Mouse (Mus musculus) v-Abl transformed pro-B cells (cell line): ENCODE results near the gene Gab1.

ENCODE experiments used
- in situ Hi-C, 2 experiments: fragments of 400-800 bp; cut with MboI; formaldehyde crosslinking; loops; one replicate each; pipeline ENCODE4 v1.15.1; 2025; ENCODE audit not compliant: unreplicated experiment in 2 of 2

The Gab1 gene

DNA sequence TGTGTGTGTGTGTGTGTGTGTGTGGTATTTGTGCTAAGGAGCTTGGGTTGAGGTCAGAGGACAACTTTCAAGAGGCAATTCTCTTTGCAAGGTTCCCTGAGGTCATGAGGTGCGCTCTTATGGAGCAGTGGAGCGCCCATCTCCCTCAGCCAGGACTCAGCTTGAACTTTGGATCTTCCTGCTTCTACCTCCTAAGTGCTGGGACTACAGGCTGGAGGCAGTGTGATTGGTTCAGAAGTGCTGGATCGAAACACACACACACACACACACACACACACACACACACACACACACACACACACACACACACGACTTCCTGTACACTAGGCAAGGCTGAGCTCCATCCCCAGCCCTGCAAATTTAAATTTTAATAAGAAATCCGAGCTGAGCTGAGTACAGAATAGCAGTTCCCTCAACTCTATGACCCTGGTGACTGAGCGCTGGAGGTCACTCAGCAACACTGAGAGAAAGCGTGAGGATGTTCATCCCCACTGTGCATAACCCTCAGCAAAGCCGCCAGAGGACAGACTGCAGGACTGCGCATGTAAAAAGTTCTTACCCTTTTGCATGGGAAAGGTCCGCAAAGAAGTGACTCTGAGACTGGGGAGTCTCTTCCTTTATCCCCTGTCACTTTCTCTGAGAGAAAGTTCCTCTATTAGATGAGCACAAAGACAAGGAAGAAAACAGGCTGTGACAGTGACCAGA, 6.4 kb downstream of the Gab1 start:
- in situ Hi-C loops = loop anchor here in 1 of 2 experiments (5.0 kb wide), 1 partner anchor 118 kb away; no protein-coding TSS in a partner anchor

DNA sequence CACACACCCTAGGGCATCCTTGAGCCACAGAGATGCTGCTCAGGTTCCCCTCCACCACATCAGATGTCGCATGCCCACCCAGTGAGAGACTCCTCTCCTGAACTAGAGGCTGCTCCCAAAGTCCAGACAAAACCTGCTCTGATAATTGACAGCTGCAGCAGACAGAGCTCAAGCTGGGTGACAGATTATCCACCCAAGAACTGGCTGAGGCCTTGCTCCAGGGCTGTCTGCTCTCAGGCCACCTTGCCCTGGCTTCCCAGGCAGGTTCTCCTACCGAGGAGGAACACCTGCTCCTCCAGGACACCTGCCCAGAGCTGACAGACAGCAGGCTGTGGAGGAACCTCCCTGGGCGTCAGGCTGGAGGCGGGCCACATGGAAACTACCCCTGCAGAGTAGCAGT, 7.6 kb downstream of the Gab1 start:
- in situ Hi-C loops = loop anchor here in 1 of 2 experiments (5.0 kb wide), 1 partner anchor 120 kb away; no protein-coding TSS in a partner anchor

DNA sequence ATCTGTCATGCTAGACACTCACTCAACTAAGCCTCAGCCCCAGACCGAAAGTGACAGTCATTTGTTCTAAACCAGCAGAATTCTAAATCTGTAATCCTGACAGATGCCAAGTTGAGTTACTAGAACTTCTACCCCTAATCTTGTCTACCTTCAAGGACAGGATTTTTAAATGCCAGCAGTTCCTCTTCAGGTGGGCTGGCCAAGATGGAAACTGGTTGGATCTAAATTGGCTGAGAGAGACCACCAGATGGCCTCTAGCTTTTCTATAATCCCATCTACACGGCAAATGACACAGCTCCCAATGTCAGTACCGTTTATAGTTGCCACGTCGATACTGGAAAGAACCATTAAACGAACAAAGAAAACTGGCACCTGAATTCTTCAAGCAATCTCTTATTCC, 8.9 kb downstream of the Gab1 start:
- in situ Hi-C loops = loop anchor here in 1 of 2 experiments (5.0 kb wide), 1 partner anchor 121 kb away; no protein-coding TSS in a partner anchor

DNA sequence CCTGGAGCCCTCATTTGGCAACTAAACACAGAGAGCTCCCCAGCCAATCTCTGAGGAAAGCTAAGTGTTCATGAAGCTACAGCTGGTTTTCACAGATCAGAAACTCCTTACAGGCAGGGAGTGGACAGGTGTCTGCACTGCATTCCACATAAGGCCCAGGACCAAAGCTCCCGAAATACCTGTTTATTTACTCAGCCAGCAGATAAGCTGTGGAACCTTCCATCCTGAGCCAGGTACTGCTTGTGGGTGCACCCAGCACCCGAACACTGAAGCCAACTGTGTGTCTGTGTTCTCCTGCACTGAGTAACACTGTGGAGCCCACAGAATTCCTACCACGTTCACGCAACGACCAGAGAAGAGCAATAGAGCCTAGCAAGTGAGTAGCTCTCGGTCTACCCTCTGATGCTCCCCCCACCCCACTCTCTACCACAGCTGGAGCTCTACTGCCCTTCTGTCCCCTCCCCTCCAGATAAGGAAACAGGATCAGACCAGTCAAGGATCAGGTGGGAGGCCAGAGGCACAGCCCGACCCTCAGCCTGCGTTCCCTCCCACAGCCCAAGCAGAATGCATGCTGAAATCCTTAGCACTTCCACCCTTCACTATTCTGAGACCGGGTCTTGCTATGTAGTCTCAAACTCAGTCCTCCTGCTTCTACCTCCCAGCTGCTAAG, 9.6 kb downstream of the Gab1 start:
- in situ Hi-C loops = loop anchor here in 1 of 2 experiments (5.0 kb wide), 1 partner anchor 122 kb away; no protein-coding TSS in a partner anchor

DNA sequence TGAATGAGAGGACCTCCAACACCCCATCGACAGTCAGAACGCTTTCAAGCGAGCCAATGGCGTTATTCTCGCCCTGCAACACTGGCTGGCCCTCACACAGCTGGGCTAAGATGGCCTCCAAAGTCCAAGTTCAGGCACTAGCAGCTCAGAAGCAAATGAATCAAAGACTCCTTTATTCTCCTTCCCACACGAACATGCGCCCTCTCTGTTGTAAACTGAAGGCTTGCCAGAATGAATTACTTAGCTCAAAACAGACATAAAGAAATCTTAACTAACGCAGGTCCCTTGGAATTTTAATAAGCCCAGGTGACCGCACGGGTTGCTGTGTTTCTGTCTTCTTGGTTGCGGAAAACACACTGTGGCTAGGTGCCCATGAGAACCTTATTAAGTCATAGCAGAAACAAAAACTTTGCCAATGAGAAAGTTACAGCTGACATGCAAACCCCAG, 10.4 kb downstream of the Gab1 start:
- in situ Hi-C loops = loop anchor here (5.0 to 10.0 kb wide), 2 partner anchors 122 to 125 kb away; no protein-coding TSS in a partner anchor

DNA sequence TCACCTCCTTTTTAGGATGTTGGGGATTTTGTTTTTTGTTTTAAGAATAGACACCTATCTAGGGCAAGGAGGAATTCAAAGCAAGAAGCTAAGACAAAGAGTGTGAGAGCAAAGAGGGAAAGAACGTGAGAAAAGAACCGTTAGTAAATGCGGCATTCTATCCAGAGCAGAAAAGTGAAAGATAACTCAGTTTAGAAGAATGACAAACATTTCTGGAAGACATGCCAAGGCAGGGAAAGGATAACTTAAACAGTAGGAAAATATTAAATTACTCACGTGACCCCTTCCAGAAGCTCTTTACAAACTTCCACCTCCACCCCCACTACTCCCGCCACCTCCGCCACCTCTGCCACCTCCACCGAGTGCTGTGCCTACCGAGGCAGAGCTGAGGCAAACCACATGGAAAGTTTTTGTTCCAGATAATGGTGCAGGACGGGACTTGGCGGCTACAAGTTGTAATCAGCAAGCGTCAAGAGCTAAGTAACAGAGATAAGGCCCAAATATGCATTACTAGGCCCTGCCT, 11.5 kb downstream of the Gab1 start:
- in situ Hi-C loops = loop anchor here in 1 of 2 experiments (10.0 kb wide), 1 partner anchor 126 kb away; no protein-coding TSS in a partner anchor

DNA sequence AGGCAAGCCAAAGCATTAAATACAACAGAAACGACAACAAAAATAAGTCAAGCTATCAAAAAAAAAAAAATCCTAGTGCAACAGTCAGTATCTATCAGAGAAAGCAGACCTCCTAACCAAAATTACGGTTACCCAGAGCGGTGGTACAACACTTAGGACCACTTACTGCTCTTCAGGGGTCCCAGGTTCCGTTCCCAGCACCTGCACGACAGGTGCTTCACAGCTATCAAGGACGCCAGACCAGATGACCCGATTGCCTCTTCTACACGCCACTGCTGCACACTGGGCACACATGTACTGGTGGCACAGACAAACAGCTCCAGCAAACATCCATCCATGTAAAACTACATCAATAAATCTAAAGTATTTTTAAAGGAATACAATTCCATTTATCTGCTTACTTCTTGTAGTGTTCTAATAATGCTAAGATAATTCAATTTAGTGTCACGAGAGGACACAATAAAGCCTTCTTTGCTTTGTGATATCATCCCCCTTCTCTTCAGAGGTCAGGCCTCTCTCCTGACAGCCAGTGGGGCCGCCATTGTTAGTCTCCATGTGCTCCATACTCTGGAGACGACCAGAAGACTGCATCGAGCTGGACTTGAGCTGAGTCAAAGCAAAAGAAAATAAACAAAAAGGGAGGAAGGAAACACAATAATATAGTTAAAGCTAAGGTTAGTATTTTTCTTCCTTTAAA, 12.2 kb downstream of the Gab1 start:
- in situ Hi-C loops = loop anchor here in 1 of 2 experiments (10.0 kb wide), 1 partner anchor 127 kb away; no protein-coding TSS in a partner anchor

DNA sequence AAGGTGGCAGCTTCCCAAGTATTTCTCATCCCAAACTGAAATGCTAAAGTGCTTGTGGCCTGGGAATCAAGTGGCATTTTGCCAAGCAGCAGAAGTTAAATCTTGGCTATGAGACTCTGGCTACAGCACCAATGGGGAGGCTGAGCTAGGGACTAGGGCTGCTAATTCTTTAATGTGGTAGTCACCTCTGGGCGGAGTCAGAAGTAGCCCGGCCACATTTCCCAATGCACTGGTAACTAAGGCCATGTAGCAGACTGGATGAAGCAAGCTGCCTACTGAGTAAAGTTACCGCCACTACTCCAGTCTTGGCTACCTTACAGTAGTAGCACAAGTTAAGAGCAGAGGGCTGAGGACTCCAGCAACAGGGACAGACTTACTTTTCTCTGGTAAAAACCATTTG, 12.7 kb downstream of the Gab1 start:
- in situ Hi-C loops = loop anchor here in 1 of 2 experiments (10.0 kb wide), 1 partner anchor 127 kb away; no protein-coding TSS in a partner anchor

DNA sequence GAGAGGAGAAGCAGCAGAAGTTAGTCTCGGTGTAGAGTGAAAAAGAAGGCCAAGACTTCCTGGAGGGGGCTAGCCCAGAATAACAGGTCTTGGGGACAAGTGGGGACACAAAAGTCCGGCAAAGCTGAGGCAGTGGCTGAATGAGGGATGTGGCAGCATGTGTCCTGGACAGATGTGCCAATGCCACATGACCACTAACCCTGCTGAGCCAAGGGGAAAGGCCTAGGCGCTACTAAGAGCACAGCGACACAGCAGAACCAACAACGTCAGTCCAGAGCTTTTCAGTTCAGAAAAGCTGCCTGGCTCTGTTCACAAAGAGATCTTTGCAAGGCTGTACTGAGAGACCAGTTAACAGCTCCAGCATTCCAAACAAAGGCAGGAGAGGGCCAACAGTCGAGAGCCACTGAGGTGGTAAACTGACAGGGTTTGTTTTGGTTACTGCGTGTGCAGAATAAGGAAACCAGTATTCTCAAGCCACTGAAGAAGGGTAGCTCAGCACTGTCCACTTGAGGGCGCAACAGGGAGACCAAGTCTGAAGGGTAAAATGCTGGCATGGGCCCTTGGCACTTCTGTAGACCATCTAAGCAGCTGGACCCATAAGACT, 15.0 kb downstream of the Gab1 start:
- in situ Hi-C loops = loop anchor here in 1 of 2 experiments (10.0 kb wide), 1 partner anchor 130 kb away; no protein-coding TSS in a partner anchor

DNA sequence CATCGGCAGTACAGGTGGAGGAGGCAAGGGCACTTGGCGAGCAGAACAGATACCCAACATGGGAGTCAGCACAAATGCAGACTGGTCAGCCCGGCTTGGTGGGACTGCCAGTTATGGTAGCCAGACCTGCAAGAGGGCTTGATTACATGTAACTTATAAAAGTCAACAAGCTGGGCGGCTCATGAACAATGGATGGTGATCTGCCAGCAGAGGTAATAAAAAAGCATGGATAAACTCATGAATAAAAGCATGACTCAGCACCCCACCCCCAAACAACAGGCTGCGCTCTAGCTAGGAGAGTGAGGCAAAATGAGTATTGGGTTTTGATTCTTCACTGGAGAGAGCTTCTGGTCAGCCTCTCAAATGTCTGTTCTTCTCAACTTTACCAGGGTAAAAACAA, 16.9 kb downstream of the Gab1 start:
- in situ Hi-C loops = loop anchor here in 1 of 2 experiments (10.0 kb wide), 1 partner anchor 131 kb away; no protein-coding TSS in a partner anchor

DNA sequence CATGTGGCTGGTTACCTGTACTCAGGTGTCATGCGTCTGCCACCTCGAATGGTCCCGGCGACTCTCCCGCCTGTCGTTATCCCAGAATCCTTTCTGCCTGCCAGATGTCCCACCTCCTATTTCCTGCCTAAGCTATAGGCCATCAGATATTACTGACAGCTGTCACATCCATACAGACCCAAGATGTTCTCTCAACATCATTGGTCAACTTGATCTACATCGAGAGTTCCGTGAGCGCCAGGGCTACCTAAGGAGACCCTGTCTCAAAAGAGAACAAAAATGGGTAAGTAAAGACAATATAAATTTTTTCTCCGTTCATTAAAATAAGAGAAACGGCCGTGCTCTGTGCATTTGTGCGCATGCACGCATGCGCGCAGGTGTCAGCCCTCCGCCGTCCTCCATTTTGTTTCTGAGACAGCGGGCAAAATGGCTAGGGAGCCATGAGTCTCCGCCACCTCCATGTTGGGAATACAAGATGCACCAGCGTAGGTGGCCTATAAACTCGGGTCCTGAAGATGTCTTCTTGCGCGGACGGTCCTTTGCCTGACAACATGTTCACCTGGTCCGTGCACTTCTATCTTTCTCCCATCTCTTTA, 21.0 kb downstream of the Gab1 start:
- in situ Hi-C loops = no loop called here

DNA sequence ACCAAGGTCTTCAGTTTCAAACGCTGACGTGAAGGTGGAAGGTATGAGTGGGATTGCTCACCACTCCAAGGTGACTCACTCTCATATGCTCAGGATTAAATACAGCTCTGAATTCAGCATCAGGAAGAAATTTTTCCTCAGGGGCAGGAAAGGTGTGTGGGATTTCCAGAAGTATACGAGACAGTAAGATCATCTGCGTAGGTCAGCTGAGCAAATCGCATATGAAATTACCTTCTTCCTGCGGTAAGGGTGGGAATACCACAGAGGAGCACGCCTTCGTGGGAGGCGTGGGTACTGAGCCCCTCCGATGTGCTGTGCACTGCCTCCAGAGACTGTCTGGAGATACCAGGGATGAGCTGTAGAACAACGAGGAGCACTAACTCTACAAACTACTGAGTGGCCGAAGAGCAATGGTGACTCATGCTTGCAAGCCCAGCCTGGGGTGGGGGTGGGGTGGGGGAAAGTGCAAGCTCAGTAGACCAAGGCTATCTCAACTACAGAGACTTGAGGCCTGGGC, 22.4 kb downstream of the Gab1 start:
- in situ Hi-C loops = no loop called here

DNA sequence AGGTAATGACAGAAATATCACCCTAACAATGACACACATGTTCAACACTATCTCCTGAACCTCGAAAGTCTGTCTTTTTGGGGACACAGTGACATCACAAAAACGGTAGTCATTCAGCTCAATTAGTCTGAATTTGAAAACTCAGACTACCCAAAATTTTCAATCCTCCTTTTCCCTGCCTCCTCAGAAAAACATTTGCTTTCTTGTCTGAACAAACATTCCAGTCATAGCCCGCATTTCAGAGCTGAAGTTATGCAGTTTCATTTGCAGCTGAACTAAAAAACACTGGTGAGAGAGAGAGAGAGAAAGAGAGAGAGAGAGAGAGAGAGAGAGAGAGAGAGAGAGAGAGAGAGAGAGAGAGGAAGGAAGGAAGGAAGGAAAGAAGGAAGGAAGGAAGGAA, 23.2 kb downstream of the Gab1 start:
- in situ Hi-C loops = no loop called here

DNA sequence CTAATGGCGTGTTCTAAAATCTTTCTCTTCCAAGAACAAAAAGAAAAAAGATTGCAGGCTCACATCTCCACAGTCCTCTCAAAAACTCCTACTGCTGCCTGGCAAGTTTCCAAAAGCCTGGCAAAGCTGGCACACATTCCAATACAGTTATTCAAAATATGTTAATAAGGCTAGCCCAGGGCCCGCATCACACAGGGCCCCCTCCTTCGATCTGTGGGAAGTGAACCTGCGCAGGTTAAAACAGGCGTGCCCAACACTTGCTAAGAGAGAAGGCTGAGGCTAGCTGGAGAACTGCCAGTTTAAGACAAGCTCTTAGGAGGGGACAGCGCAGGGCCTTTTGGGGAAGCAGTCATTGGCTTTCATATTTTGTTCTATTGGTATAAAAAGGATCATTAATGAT, 23.7 kb downstream of the Gab1 start:
- in situ Hi-C loops = no loop called here

DNA sequence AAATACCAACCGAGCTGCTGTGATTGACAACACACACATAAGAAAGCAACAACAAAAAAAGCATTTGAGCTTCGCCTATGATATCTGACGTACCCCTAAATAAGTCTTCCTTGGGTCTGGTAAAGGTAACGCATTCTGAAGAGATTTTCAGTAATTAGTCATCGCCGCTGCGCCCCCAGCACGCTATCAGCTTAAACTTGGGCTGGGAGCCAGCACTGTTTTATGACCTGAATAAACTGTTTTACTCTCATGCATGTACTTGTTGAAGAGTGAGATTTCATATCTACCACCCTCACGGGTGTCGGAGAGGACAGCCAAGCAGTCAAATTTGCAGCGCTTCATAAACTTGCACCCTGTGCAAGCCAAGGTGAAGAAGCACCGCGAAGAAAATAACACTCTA, 26.7 kb downstream of the Gab1 start:
- in situ Hi-C loops = no loop called here

DNA sequence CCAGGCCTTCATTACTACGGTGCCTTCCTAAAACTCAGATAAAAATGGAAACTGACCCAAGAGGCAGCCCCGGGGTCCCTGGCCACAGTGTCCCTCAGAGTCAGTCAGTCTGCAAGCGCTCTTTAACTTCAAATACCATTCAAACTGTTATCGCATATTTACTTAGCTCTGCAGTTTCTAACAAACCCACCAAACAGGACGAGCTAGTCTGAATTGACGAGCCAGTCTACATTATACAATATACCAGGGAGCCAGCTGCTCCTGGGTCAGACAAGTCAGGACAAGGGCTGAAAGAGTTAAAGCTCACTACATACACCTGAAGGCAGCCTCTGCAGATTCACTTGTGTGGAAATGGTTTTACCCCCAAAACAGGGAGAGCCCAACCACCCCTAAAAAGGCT, 27.1 kb downstream of the Gab1 start:
- in situ Hi-C loops = no loop called here

DNA sequence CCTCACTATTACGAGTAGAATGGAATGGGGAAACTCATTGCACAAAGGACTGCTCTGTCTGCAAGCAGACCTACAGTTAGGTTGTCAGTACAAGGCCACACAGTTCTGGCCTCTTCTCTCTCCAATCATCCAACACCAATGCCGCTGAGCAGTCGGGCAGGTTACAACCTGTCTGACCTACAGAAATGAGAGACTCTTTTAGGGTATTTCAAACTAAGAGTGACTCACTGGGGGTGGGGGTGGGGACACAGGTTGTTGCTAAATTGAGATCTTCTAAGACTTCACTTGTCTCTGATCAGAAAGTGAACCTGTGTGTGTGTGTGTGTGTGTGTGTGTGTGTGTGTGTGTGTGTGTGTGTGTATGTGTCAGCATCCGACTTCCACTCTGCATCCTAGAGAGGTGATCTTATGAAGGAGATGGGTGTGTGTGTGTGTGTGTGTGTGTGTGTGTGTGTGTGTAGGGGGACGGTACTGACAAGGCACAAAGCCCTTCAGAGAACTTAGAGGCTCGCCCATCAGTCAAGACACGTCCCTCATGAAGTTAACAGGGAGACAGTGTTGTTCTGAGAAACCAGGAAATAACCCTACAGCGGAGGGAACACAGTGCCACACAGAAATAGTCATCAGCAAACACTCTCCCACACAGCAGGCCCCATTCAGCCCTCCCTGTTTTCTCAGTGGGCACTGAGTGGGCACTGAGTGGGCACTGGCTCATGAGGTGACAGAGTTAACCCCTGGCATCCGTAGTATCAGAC, 27.7 kb downstream of the Gab1 start:
- in situ Hi-C loops = no loop called here

DNA sequence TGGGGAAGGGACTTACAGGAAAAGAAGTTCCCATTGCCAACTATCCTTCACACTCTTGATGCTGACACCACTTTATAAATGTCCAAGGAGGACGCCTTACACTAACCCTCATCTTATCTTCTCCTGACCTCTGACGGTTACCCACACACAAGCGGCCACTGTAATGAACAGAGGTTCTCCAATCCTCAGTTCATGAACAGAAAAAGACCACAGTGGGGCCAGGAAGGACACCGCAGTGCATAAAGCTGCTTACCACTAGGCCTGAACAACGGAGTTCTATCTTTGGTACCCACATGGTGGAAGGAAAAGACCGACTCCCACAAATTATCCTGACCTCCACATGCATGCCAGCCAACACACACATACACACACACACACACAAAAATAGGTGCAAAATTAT, 28.7 kb downstream of the Gab1 start:
- in situ Hi-C loops = no loop called here

DNA sequence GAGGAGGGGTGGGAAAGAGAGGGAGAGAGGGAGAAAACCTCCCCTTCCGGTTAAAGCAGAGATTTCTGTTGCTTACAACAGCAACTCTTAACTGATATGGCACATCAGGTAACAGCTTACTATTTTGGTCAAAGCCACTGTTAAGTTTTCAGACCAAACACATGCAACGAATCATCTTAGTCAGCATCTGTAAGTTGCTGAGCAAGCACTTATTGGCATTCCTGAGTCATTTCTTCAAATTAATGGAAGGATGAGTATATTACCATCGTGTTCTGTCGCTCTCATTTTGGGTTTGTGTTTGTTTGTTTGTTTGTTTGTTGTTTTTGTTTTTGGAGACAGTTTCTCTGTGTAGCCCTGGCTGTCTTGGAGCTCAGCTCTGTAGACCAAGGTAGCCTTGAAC, 30.3 kb downstream of the Gab1 start:
- in situ Hi-C loops = no loop called here
